Mouse (Mus musculus) regulatory T cell (primary cell): ENCODE data around the gene Slc16a11.
"Not testable (repeated sequence)": the region's sequence is repeated elsewhere in the genome, so short reads cannot be mapped to it uniquely, and the experiment has no call there.

Experiments
- in situ Hi-C: fragments of 300-600 bp; cut with MboI, MseI; formaldehyde crosslinking; loops from one replicate; pipeline ENCODE4 v1.15.1; 2025; ENCODE audit warnings: high pct_unique_total_duplicates

The Slc16a11 gene

GRCm38 (mm10) chr11:70212423-70212822, at the start of gene Slc16a11:
Gene Slc16a11, plus strand, starts transcription at chr11:70212752.
- in situ Hi-C loops, result no loop called here

- in situ Hi-C loops, result no loop called here
Observed at GRCm38 (mm10) chr11:70165972-70166921, 46.3 kb upstream of the Slc16a11 start.

GRCm38 (mm10) chr11:70168136-70168535, 44.4 kb upstream of the Slc16a11 start:
- in situ Hi-C loops, result no loop called here

- in situ Hi-C loops, result not testable (repeated sequence)
Observed at GRCm38 (mm10) chr11:70169471-70169870, 43.1 kb upstream of the Slc16a11 start.

GRCm38 (mm10) chr11:70170291-70170690, 42.3 kb upstream of the Slc16a11 start:
- in situ Hi-C loops, result loop anchor here (5.0 kb wide), 1 partner anchor 33 kb away; no protein-coding TSS in a partner anchor

- in situ Hi-C loops, result loop anchor here (5.0 kb wide), 1 partner anchor 34 kb away; no protein-coding TSS in a partner anchor
Observed at GRCm38 (mm10) chr11:70171181-70171580, 41.4 kb upstream of the Slc16a11 start.

GRCm38 (mm10) chr11:70171847-70172246, 40.7 kb upstream of the Slc16a11 start:
- in situ Hi-C loops, result loop anchor here (5.0 kb wide), 1 partner anchor 35 kb away; no protein-coding TSS in a partner anchor

- in situ Hi-C loops, result loop anchor here (5.0 kb wide), 1 partner anchor 35 kb away; no protein-coding TSS in a partner anchor
Observed at GRCm38 (mm10) chr11:70172298-70172697, 40.3 kb upstream of the Slc16a11 start.

GRCm38 (mm10) chr11:70174491-70174890, 38.1 kb upstream of the Slc16a11 start:
- in situ Hi-C loops, result loop anchor here (5.0 kb wide), 1 partner anchor 37 kb away; no protein-coding TSS in a partner anchor

- in situ Hi-C loops, result no loop called here
Observed at GRCm38 (mm10) chr11:70177647-70178046, 34.9 kb upstream of the Slc16a11 start.

GRCm38 (mm10) chr11:70178311-70178710, 34.2 kb upstream of the Slc16a11 start:
- in situ Hi-C loops, result no loop called here

GRCm38 (mm10) chr11:70178756-70179155, 33.8 kb upstream of the Slc16a11 start:
- in situ Hi-C loops, result no loop called here

GRCm38 (mm10) chr11:70179401-70179800, 33.2 kb upstream of the Slc16a11 start:
- in situ Hi-C loops, result no loop called here

- in situ Hi-C loops, result no loop called here
Observed at GRCm38 (mm10) chr11:70180496-70180895, 32.1 kb upstream of the Slc16a11 start.

- in situ Hi-C loops, result no loop called here
Observed at GRCm38 (mm10) chr11:70185120-70185519, 27.4 kb upstream of the Slc16a11 start.

GRCm38 (mm10) chr11:70189319-70190134, 23.0 kb upstream of the Slc16a11 start:
- in situ Hi-C loops, result no loop called here

GRCm38 (mm10) chr11:70191188-70191587, 21.4 kb upstream of the Slc16a11 start:
- in situ Hi-C loops, result no loop called here

GRCm38 (mm10) chr11:70192157-70192556, 20.4 kb upstream of the Slc16a11 start:
- in situ Hi-C loops, result no loop called here

- in situ Hi-C loops, result no loop called here
Observed at GRCm38 (mm10) chr11:70193354-70194285, 18.9 kb upstream of the Slc16a11 start.

GRCm38 (mm10) chr11:70198332-70198731, 14.2 kb upstream of the Slc16a11 start:
- in situ Hi-C loops, result loop anchor here (5.0 kb wide), 1 partner anchor 141 kb away; no protein-coding TSS in a partner anchor

GRCm38 (mm10) chr11:70199107-70199506, 13.4 kb upstream of the Slc16a11 start:
- in situ Hi-C loops, result loop anchor here (5.0 kb wide), 1 partner anchor 142 kb away; no protein-coding TSS in a partner anchor
